Mouse (Mus musculus) heart, adult 2 months (tissue): Measurements from ENCODE around the gene Phf19. TPM values are rescaled to one million over a fixed set of nuclear protein-coding genes. Genes with fewer than 3 reads are reported as not detected.

ENCODE experiments used
- DNase-seq, 2 experiments: peaks; one replicate each; pipeline ENCODE4 v3.0.0; 2021
- H3K27ac ChIP-seq: fragments of 200-600 bp; 2 replicates; pipeline ENCODE4 v1.8.1; 2022
- H3K27me3 ChIP-seq: fragments of 200-500 bp; 2 replicates; pipeline ENCODE4 v1.6.1; 2012; ENCODE audit warnings: mild to moderate bottlenecking, low read length, inconsistent platforms, mixed read lengths; ENCODE audit not compliant: control insufficient read depth, insufficient read depth
- H3K36me3 ChIP-seq: fragments of 200-500 bp; 2 replicates; pipeline ENCODE4 v1.6.1; 2012; ENCODE audit warnings: low read length, inconsistent platforms; ENCODE audit not compliant: control insufficient read depth, insufficient read depth
- H3K4me1 ChIP-seq: fragments of 200-500 bp; 2 replicates; pipeline ENCODE4 v1.6.1; 2011; ENCODE audit warnings: low read length; ENCODE audit not compliant: control insufficient read depth, insufficient read depth
- H3K4me3 ChIP-seq: fragments of 200-600 bp; 2 replicates; pipeline ENCODE4 v1.8.1; 2022
- H3K79me2 ChIP-seq: fragments of 200-500 bp; replicated peaks from 2 replicates; pipeline ENCODE4 v1.6.1; 2012; ENCODE audit warnings: mild to moderate bottlenecking, inconsistent platforms, low read length, moderate library complexity, mixed read lengths; ENCODE audit not compliant: control insufficient read depth, insufficient read depth
- H3K9ac ChIP-seq: fragments of 200-500 bp; 2 replicates; pipeline ENCODE4 v1.6.1; 2012; ENCODE audit warnings: low read depth, mild to moderate bottlenecking, control low read depth, inconsistent platforms, low read length, mixed read lengths
- CTCF ChIP-seq: fragments of 200-600 bp; IDR thresholded peaks from 2 replicates; pipeline ENCODE4 v1.8.1; 2022; ENCODE audit warnings: antibody characterized with exemption, mild to moderate bottlenecking, moderate library complexity
- EP300 ChIP-seq: fragments of 200-500 bp; IDR thresholded peaks from 2 replicates; pipeline ENCODE4 v1.6.1; 2011; ENCODE audit warnings: low read depth, low read length, control low read depth; ENCODE audit not compliant: insufficient read depth
- POLR2A ChIP-seq: fragments of 200-500 bp; IDR thresholded peaks from 2 replicates; pipeline ENCODE4 v1.6.1; 2011; ENCODE audit warnings: mild to moderate bottlenecking, low read depth, low read length, control low read depth; ENCODE audit not compliant: insufficient read depth
- WGBS: fragments of 180-500 bp; shearing (Covaris S2); methylation state at CpG from one replicate; pipeline ENCODE4 v1.1.7; 2018; 5-methylcytosine and 5-hydroxymethylcytosine counted together
- intact Hi-C: fragments of 180-260 bp; cut with DNase I; formaldehyde crosslinking; loops from one replicate; pipeline ENCODE4 v1.15.1; 2025
- polyA plus RNA-seq: library from polyadenylated mRNA; depleted of rRNA; stranded (reverse); fragments of >200 nt; gene quantifications from 2 replicates; pipeline ENCODE4 v1.2.3, GENCODE M21; 2012
- total RNA-seq, 2 experiments: library from RNA; stranded (reverse); gene quantifications; 2 replicates each; pipeline ENCODE4 v1.2.3; 2021

The Phf19 gene
- total and polyA plus RNA-seq, 3 experiments: 0.76 to 1.1 (median 0.80) TPM

GRCm38 (mm10) chr2:34914069-34914822 is 420 bp upstream of the Phf19 start:
- intact Hi-C loops: loop anchor here (1.0 kb wide), 1 partner anchor 56 kb away; no protein-coding TSS in a partner anchor
- peaks cover 1% of the 10 kb centered on the region; the same call in 1 of the 2 replicates for H3K4me1 ChIP-seq
- peak overlapping the region; percentile 56 for H3K4me3 ChIP-seq
- peak overlapping the region; percentile 64 for H3K9ac ChIP-seq
- H3K36me3 ChIP-seq: no peaks in the 10 kb centered on the region
- TF ChIP-seq EP300: no peak
- peak; percentile 64 for TF ChIP-seq POLR2A
- no peaks in the 10 kb centered on the region for H3K79me2 ChIP-seq
- peak overlapping the region; percentile 62 for H3K27ac ChIP-seq
- DNase-seq: peak in 1 of 2 experiments; percentile 72
- no peaks in the 10 kb centered on the region for H3K27me3 ChIP-seq
- 8% methylated on average over 41 of the region's 50 CpGs for WGBS

- H3K79me2 ChIP-seq: no peaks in the 10 kb centered on the region
- H3K27me3 ChIP-seq: no peaks in the 10 kb centered on the region
- DNase-seq: no peak
- 78% methylated on average over 7 of the region's 7 CpGs for WGBS
- peaks cover 1% of the 10 kb centered on the region; the same call in 1 of the 2 replicates for H3K4me1 ChIP-seq
- H3K9ac ChIP-seq: no peak overlapping the region
- TF ChIP-seq POLR2A (no peak), EP300 (no peak), CTCF (no peak)
- intact Hi-C loops: no loop called here
- no peaks in the 10 kb centered on the region for H3K36me3 ChIP-seq
- H3K27ac ChIP-seq: no peak overlapping the region
- H3K4me3 ChIP-seq: no peak overlapping the region
These were observed 1.2 kb downstream of the Phf19 start for GRCm38 (mm10) chr2:34912613-34913012.

DNA sequence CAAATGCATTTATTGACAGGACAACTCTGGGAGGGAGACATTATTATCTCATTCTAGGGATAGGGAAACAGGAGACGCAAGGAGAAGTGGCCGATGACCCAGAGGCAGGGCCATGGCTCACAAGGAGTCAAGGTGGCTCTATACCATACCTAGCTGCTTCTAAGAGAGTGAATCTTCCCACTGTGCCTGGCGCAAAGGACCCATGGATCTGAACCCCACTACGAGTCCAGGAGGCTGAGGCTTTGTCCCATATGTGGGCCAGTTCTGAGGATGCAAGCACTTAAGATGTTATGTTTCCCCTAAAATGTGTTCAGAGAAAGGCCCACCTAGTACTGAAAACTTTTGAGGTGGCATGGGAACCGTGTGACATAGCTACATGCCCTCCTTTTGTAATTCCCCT is 2.0 kb downstream of the Phf19 start:
- no peak overlapping the region for H3K27ac ChIP-seq
- intact Hi-C loops: no loop called here
- no peaks in the 10 kb centered on the region for H3K27me3 ChIP-seq
- H3K9ac ChIP-seq: no peak overlapping the region
- H3K79me2 ChIP-seq: no peaks in the 10 kb centered on the region
- no peak overlapping the region for H3K4me3 ChIP-seq
- H3K4me1 ChIP-seq: peaks cover 1% of the 10 kb centered on the region; the same call in 1 of the 2 replicates
- WGBS: 95% methylated on average over 5 of the region's 5 CpGs
- H3K36me3 ChIP-seq: no peaks in the 10 kb centered on the region
- no peak for DNase-seq
- no peak for TF ChIP-seq POLR2A
- TF ChIP-seq CTCF: no peak
- no peak for TF ChIP-seq EP300

- DNase-seq: no peak
- Histone ChIP-seq H3K36me3 (no peaks in the 10 kb centered on the region), H3K4me1 (peaks cover 1% of the 10 kb centered on the region; the same call in 1 of the 2 replicates), H3K27me3 (no peaks in the 10 kb centered on the region), H3K27ac (no peak overlapping the region), H3K4me3 (no peak overlapping the region), H3K9ac (no peak overlapping the region), H3K79me2 (no peaks in the 10 kb centered on the region)
- intact Hi-C loops: loop anchor here (10.0 kb wide), 1 partner anchor 135 kb away; the partner anchor contains the start of gene Hspa5
- no peak for TF ChIP-seq EP300
- TF ChIP-seq POLR2A: no peak
- WGBS: 96% methylated on average over 4 of the region's 4 CpGs
These were observed 4.1 kb downstream of the Phf19 start for GRCm38 (mm10) chr2:34909719-34910118.

- intact Hi-C loops: loop anchor here (10.0 kb wide), 1 partner anchor 132 kb away; the partner anchor contains the start of gene Hspa5
- Histone ChIP-seq H3K9ac (no peak overlapping the region), H3K27ac (no peak overlapping the region), H3K4me3 (no peak overlapping the region), H3K79me2 (no peaks in the 10 kb centered on the region), H3K4me1 (no peaks in the 10 kb centered on the region; the same call in 1 of the 2 replicates), H3K36me3 (no peaks in the 10 kb centered on the region), H3K27me3 (no peaks in the 10 kb centered on the region)
- peak; percentile 73 to 76 for DNase-seq
- 52% methylated on average over 12 of the region's 12 CpGs for WGBS
- no peak for TF ChIP-seq EP300
- no peak for TF ChIP-seq POLR2A
- TF ChIP-seq CTCF: peak; percentile 35
These were observed 6.8 kb downstream of the Phf19 start for GRCm38 (mm10) chr2:34906861-34907604.

DNA sequence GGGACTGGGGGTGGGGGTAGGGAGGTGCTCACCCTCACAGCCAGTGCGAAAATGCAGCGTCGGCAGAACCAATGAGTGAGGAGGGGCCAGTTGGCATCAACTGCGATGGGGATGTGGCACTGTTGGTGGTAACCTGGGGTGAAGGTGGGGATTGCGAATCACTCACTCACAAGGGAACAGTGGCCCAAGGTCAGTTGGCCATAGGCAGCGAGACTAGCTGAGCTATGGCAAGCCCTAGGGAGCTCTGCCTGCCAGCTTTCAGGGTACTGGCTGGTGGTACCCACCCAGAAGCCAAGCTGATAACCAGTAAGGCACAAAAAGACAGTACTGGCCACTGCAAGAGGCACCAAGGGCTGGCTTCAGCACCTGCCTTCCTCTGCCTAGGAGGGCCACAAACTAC is 7.4 kb downstream of the Phf19 start:
- H3K27ac ChIP-seq: no peak overlapping the region
- H3K27me3 ChIP-seq: no peaks in the 10 kb centered on the region
- no peaks in the 10 kb centered on the region; the same call in 1 of the 2 replicates for H3K4me1 ChIP-seq
- no peaks in the 10 kb centered on the region for H3K36me3 ChIP-seq
- no peak for DNase-seq
- H3K4me3 ChIP-seq: no peak overlapping the region
- no peaks in the 10 kb centered on the region for H3K79me2 ChIP-seq
- no peak overlapping the region for H3K9ac ChIP-seq
- WGBS: 83% methylated on average over 6 of the region's 6 CpGs
- no peak for TF ChIP-seq CTCF
- TF ChIP-seq EP300: no peak
- TF ChIP-seq POLR2A: no peak
- intact Hi-C loops: loop anchor here (10.0 kb wide), 1 partner anchor 132 kb away; the partner anchor contains the start of gene Hspa5
